Mouse (Mus musculus) MEL (cell line): ENCODE measurements around the gene Mob3a. TPM values are rescaled to one million over a fixed set of nuclear protein-coding genes. Genes with fewer than 3 reads are reported as not detected.

Experiments used
- DNase-seq: peaks from one replicate; pipeline ENCODE4 v3.0.0; 2011; ENCODE audit warnings: low read depth, low spot score
- H3K27ac ChIP-seq: 2 replicates; pipeline ENCODE4 v1.5.1; 2012; ENCODE audit warnings: low read depth, mild to moderate bottlenecking, control low read depth, low read length, moderate library complexity; ENCODE audit not compliant: control insufficient read depth
- H3K27me3 ChIP-seq, 2 experiments: fragments of 150-350 bp in 1 of 2; sonication (generic) in 1 of 2; 2 replicates each; pipeline ENCODE4 v1.6.1; 2012; ENCODE audit warnings: low read length in 2 of 2, mild to moderate bottlenecking in 2 of 2, improper control_type of control experiment in 1 of 2, moderate library complexity in 1 of 2; ENCODE audit not compliant: insufficient read depth in 2 of 2, control insufficient read depth in 1 of 2
- H3K36me3 ChIP-seq, 2 experiments: 2 replicates each; pipeline ENCODE4 v1.6.1; 2012 to 2014; ENCODE audit warnings: low read length in 2 of 2, improper control_type of control experiment in 1 of 2, inconsistent platforms in 1 of 2, mild to moderate bottlenecking in 1 of 2; ENCODE audit not compliant: insufficient read depth in 2 of 2, control insufficient read depth in 1 of 2
- H3K4me1 ChIP-seq, 2 experiments: fragments of 150-350 bp in 1 of 2; sonication (generic) in 1 of 2; 2 replicates each; pipeline ENCODE4 v1.6.1; 2012; ENCODE audit warnings: low read length in 2 of 2, improper control_type of control experiment in 1 of 2, mild to moderate bottlenecking in 1 of 2; ENCODE audit not compliant: insufficient read depth in 2 of 2, control insufficient read depth in 1 of 2
- H3K4me3 ChIP-seq, 2 experiments: fragments of 150-350 bp in 1 of 2; sonication (generic) in 1 of 2; 2 replicates each; pipeline ENCODE4 v1.5.1; 2012; ENCODE audit warnings: low read depth in 2 of 2, low read length in 2 of 2, mild to moderate bottlenecking in 2 of 2, moderate library complexity in 2 of 2, control low read depth in 1 of 2, improper control_type of control experiment in 1 of 2; ENCODE audit not compliant: control insufficient read depth in 1 of 2, insufficient read depth in 1 of 2
- H3K79me2 ChIP-seq: 2 replicates; pipeline ENCODE4 v1.6.1; 2012; ENCODE audit warnings: mild to moderate bottlenecking, low read length, moderate library complexity; ENCODE audit not compliant: control insufficient read depth, poor library complexity, insufficient read depth
- H3K9ac ChIP-seq: 2 replicates; pipeline ENCODE4 v1.6.1; 2012; ENCODE audit warnings: low read depth, mild to moderate bottlenecking, control low read depth, low read length, moderate library complexity; ENCODE audit not compliant: control insufficient read depth, poor library complexity, severe bottlenecking
- H3K9me3 ChIP-seq: fragments of 150-350 bp; sonication (generic); replicated peaks from 2 replicates; pipeline ENCODE4 v1.6.1; 2012; ENCODE audit warnings: mild to moderate bottlenecking, low read length, improper control_type of control experiment, moderate library complexity; ENCODE audit not compliant: insufficient read depth
- CHD2 ChIP-seq: IDR thresholded peaks from 2 replicates; pipeline ENCODE4 v1.6.1; 2011; ENCODE audit warnings: low read length, improper control_type of control experiment
- CTCF ChIP-seq, 3 experiments: IDR thresholded peaks in 2 of 3; conservative IDR thresholded peaks in 1 of 3; 2 replicates each; pipeline ENCODE4 v1.5.1; 2011 to 2012; ENCODE audit warnings: low read length in 3 of 3, low read depth in 2 of 3, mild to moderate bottlenecking in 2 of 3, improper control_type of control experiment in 1 of 3, inconsistent platforms in 1 of 3, mixed read lengths in 1 of 3, moderate library complexity in 1 of 3; ENCODE audit not compliant: control insufficient read depth in 1 of 3, insufficient read depth in 1 of 3, poor library complexity in 1 of 3, severe bottlenecking in 1 of 3
- E2F4 ChIP-seq: IDR thresholded peaks from 2 replicates; pipeline ENCODE4 v1.6.1; 2011; ENCODE audit warnings: low read depth, low read length, improper control_type of control experiment, borderline replicate concordance
- ELF1 ChIP-seq: IDR thresholded peaks from 2 replicates; pipeline ENCODE4 v1.6.1; 2014; ENCODE audit warnings: low read depth, mild to moderate bottlenecking, inconsistent platforms, low read length, improper control_type of control experiment, moderate library complexity
- GABPA ChIP-seq: IDR thresholded peaks from 2 replicates; pipeline ENCODE4 v1.6.1; 2012; ENCODE audit warnings: low read depth, mild to moderate bottlenecking, inconsistent platforms, low read length, improper control_type of control experiment, moderate library complexity
- GATA1 ChIP-seq: IDR thresholded peaks from 2 replicates; pipeline ENCODE4 v1.6.1; 2011; ENCODE audit warnings: low read depth, low read length, improper control_type of control experiment
- MYC ChIP-seq: IDR thresholded peaks from 2 replicates; pipeline ENCODE4 v1.6.1; 2011; ENCODE audit warnings: low read depth, mild to moderate bottlenecking, low read length, improper control_type of control experiment, moderate library complexity
- POLR2A ChIP-seq, 2 experiments: IDR thresholded peaks; 2 replicates each; pipeline ENCODE4 v1.6.1; 2011 to 2012; ENCODE audit warnings: low read length in 2 of 2, mild to moderate bottlenecking in 2 of 2, control low read depth in 1 of 2, improper control_type of control experiment in 1 of 2, low read depth in 1 of 2, moderate library complexity in 1 of 2; ENCODE audit not compliant: control insufficient read depth in 1 of 2, insufficient read depth in 1 of 2, poor library complexity in 1 of 2
- POLR2AphosphoS2 ChIP-seq: IDR thresholded peaks from 2 replicates; pipeline ENCODE4 v1.6.1; 2011; ENCODE audit warnings: low read length, improper control_type of control experiment
- POLR2AphosphoS5 ChIP-seq: IDR thresholded peaks from 2 replicates; pipeline ENCODE4 v1.6.1; 2012; ENCODE audit warnings: low read depth, borderline replicate concordance, mild to moderate bottlenecking, inconsistent platforms, low read length, moderate library complexity, mixed read lengths
- RAD21 ChIP-seq: IDR thresholded peaks from 2 replicates; pipeline ENCODE4 v1.6.1; 2011; ENCODE audit warnings: mild to moderate bottlenecking, low read depth, low read length, improper control_type of control experiment
- SMC3 ChIP-seq: IDR thresholded peaks from 2 replicates; pipeline ENCODE4 v1.6.1; 2011; ENCODE audit warnings: low read depth, low read length, improper control_type of control experiment
- TBP ChIP-seq: IDR thresholded peaks from 2 replicates; pipeline ENCODE4 v1.8.0; 2011; ENCODE audit warnings: low read depth, low read length, improper control_type of control experiment
- USF1 ChIP-seq: IDR thresholded peaks from 2 replicates; pipeline ENCODE4 v1.6.1; 2014; ENCODE audit warnings: low read depth, mild to moderate bottlenecking, inconsistent platforms, low read length, improper control_type of control experiment, moderate library complexity
- ZC3H11A ChIP-seq: IDR thresholded peaks from 2 replicates; pipeline ENCODE4 v1.6.1; 2012; ENCODE audit warnings: low read depth, mild to moderate bottlenecking, inconsistent platforms, low read length, improper control_type of control experiment
- ZNF384 ChIP-seq: IDR thresholded peaks from 2 replicates; pipeline ENCODE4 v1.6.1; 2012; ENCODE audit warnings: low read depth, mild to moderate bottlenecking, inconsistent platforms, low read length, improper control_type of control experiment
- polyA plus RNA-seq, 2 experiments: library from polyadenylated mRNA; stranded (reverse) in 1 of 2; unstranded in 1 of 2; fragments of >175 nt in 1 of 2; fragments of >200 nt in 1 of 2; gene quantifications; 2 replicates each; pipeline versions ENCODE4 v1.2.1 to v1.2.4; 2012; ENCODE audit warnings: low replicate concordance in 2 of 2, low read depth in 1 of 2; ENCODE audit not compliant: insufficient read length in 2 of 2, insufficient read depth in 1 of 2, missing spikeins in 1 of 2
- total RNA-seq: library from RNA; depleted of rRNA; stranded (reverse); fragments of 300-350 nt; gene quantifications from 2 replicates; pipeline ENCODE4 v1.2.3, GENCODE M21; 2012

Gene Mob3a
- total and polyA plus RNA-seq, 3 experiments = 38.3 to 63.4 TPM; not detected in 1

GRCm38 (mm10) chr10:80665459-80665858, 36.3 kb downstream of the Mob3a start:
- H3K27me3 ChIP-seq = no peaks in the 10 kb centered on the region
- H3K79me2 ChIP-seq = no peaks in the 10 kb centered on the region; the same call in 1 of the 2 replicates
- H3K9ac ChIP-seq = no peak overlapping the region
- peaks cover 5 to 24% of the 10 kb centered on the region in 2 experiments for H3K4me1 ChIP-seq
- TF ChIP-seq RAD21 (no peak), POLR2A (IDR thresholded peaks at IDR 0.05; ENCODE audit: control insufficient read depth in 1 of 2, insufficient read depth in 1 of 2, low read depth in 1 of 2, low read length in 2 of 2, poor library complexity in 1 of 2) (peak in 1 of 2 experiments; percentile 19; a peak in 1 of 4 replicates)
- no peak for DNase-seq
- H3K9me3 ChIP-seq = no peaks in the 10 kb centered on the region
- H3K4me3 ChIP-seq = no peak overlapping the region
- H3K27ac ChIP-seq = no peak overlapping the region
- H3K36me3 ChIP-seq = peaks cover 2 to 14% of the 10 kb centered on the region in 2 experiments

- Histone ChIP-seq H3K36me3 (peaks cover 2 to 14% of the 10 kb centered on the region in 2 experiments), H3K79me2 (no peaks in the 10 kb centered on the region; the same call in 1 of the 2 replicates), H3K27me3 (no peaks in the 10 kb centered on the region), H3K9ac (peak overlapping the region; percentile 61), H3K27ac (peak overlapping the region; percentile 50; the same call in 1 of the 2 replicates), H3K9me3 (no peaks in the 10 kb centered on the region), H3K4me1 (peaks cover 5 to 24% of the 10 kb centered on the region in 2 experiments), H3K4me3 (peak overlapping the region in 1 of 2 experiments; percentile 30; a peak in 1 of 4 replicates)
- no peak for DNase-seq
- TF ChIP-seq CHD2 = no peak
- TF ChIP-seq TBP = no peak
- no peak for TF ChIP-seq POLR2AphosphoS2
- no peak for TF ChIP-seq GATA1
- TF ChIP-seq GABPA = no peak
- no peak for TF ChIP-seq POLR2AphosphoS5
- no peak for TF ChIP-seq MYC
- no peak for TF ChIP-seq ELF1
- TF ChIP-seq CTCF (IDR thresholded peaks at IDR 0.05 in 2 of 3, conservative IDR thresholded peaks at IDR 0.05 in 1 of 3; ENCODE audit: control insufficient read depth in 1 of 3, insufficient read depth in 1 of 3, low read depth in 2 of 3, low read length in 3 of 3, poor library complexity in 1 of 3, severe bottlenecking in 1 of 3) = no peak
- TF ChIP-seq E2F4 = no peak
- no peak for TF ChIP-seq ZNF384
- TF ChIP-seq SMC3 = no peak
- TF ChIP-seq ZC3H11A = no peak
- no peak for TF ChIP-seq USF1
These were observed 36.8 kb downstream of the Mob3a start for GRCm38 (mm10) chr10:80665016-80665380.
